Mouse (Mus musculus) neural tube, embryonic 14.5 days (tissue): ENCODE results near the gene Tsnaxip1. TPM values are rescaled to one million over a fixed set of nuclear protein-coding genes. Genes with fewer than 3 reads are reported as not detected.

Experiments used
- ATAC-seq: fragments of 200-750 bp; cut with Nextera tagmentation; 2 replicates; pipeline ENCODE4 v1.8.0; 2017; ENCODE audit warnings: low read depth, mild to moderate bottlenecking, moderate TSS enrichment, moderate library complexity
- H3K27ac ChIP-seq: fragments of 300-500 bp; sonication (generic); 2 replicates; pipeline ENCODE4 v1.5.1; 2014; ENCODE audit warnings: low read depth, mild to moderate bottlenecking, control low read depth, low read length, moderate library complexity, mixed read lengths
- H3K27me3 ChIP-seq: fragments of 300-500 bp; sonication (generic); 2 replicates; pipeline ENCODE4 v1.6.1; 2014; ENCODE audit warnings: low read length; ENCODE audit not compliant: control insufficient read depth, insufficient read depth
- H3K36me3 ChIP-seq: fragments of 300-500 bp; sonication (generic); 2 replicates; pipeline ENCODE4 v1.6.1; 2014; ENCODE audit warnings: low read length, mixed read lengths; ENCODE audit not compliant: control insufficient read depth, insufficient read depth
- H3K4me1 ChIP-seq: fragments of 300-500 bp; sonication (generic); 2 replicates; pipeline ENCODE4 v1.6.1; 2014; ENCODE audit warnings: low read length; ENCODE audit not compliant: control insufficient read depth, insufficient read depth
- H3K4me2 ChIP-seq: fragments of 300-500 bp; sonication (generic); 2 replicates; pipeline ENCODE4 v1.6.1; 2014; ENCODE audit warnings: mild to moderate bottlenecking, low read depth, low read length, control low read depth
- H3K4me3 ChIP-seq: fragments of 300-500 bp; sonication (generic); 2 replicates; pipeline ENCODE4 v1.5.1; 2014; ENCODE audit warnings: low read depth, low read length, control low read depth, mixed read lengths
- H3K9ac ChIP-seq: fragments of 300-500 bp; sonication (generic); replicated peaks from 2 replicates; pipeline ENCODE4 v1.6.1; 2014; ENCODE audit warnings: low read depth, mild to moderate bottlenecking, control low read depth, low read length, mixed read lengths
- H3K9me3 ChIP-seq: fragments of 300-500 bp; sonication (generic); 2 replicates; pipeline ENCODE4 v1.6.1; 2016; ENCODE audit warnings: low read length; ENCODE audit not compliant: control insufficient read depth
- WGBS: fragments of 180-500 bp; shearing (Covaris S2); extraction: QIAGEN DNeasy Blood & Tissue Kit; methylation state at CpG from one replicate; pipeline ENCODE4 v1.1.7; 2014; 5-methylcytosine and 5-hydroxymethylcytosine counted together
- polyA plus RNA-seq: library from polyadenylated mRNA; unstranded; fragments of >200 nt; fragmentation: Nextera tagmentation; extraction: Ambion mirVana; gene quantifications from 2 replicates; pipeline ENCODE4 v1.2.1, GENCODE M21; 2014

Tsnaxip1 gene
- polyA plus RNA-seq, 1 experiment from 2014 or later, result 0.28 TPM

DNA sequence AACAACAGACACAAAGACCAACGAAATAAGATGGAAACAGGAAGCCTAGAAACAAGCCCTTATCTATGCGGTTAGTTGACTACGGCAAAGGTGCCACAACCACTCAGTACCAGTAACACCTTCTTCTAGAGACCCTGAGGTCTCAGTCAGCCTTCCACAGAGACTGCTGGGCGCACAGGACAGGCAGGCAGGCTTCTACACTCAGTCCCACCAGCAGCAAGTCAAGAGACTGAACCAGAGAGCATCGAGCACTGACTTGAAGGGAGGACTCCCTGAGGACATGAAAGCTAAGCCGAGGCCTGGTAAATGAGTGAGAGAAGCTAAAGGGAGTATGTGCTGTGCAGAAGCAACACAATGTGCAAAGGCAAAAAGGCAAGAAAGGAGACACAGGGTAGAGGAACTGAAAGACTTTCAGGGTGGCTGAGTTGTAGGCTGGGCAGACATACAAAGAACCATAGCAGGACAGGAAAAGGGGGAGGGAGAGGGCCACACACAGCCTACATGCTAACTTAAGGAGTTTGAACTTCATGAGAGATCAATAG, 17.2 kb upstream of the Tsnaxip1 start:
- H3K4me3 ChIP-seq, result no peak overlapping the region
- H3K9me3 ChIP-seq, result no peaks in the 10 kb centered on the region
- H3K36me3 ChIP-seq, result no peaks in the 10 kb centered on the region
- ATAC-seq, result no peak
- H3K27ac ChIP-seq, result no peak overlapping the region
- H3K27me3 ChIP-seq, result no peaks in the 10 kb centered on the region
- no peak overlapping the region for H3K9ac ChIP-seq
- H3K4me1 ChIP-seq, result 0 out of 2 replicates have a peak, but pooled peaks cover 2% of the 10 kb centered on the region
- H3K4me2 ChIP-seq, result no peak overlapping the region
- 90% methylated on average over 6 of the region's 6 CpGs for WGBS

DNA sequence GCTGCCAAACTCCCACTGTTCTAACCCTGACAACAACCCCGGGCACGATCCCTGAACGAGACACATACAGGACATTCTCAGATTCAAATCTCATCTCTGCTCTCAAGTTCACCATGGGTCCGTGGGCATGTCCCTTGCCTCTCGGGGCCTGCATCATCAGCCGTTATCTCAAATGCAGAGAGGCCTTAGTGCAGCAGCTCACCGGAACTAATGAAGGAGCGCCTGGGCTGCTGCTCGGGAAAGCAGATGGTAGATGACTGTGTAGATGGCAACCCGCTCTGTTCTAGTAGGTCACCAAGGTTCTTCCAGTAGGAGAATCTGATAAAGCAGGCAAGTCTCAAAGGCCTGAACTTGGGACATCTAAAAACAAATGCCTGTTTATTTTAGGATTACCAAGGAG, 16.5 kb upstream of the Tsnaxip1 start:
- Histone ChIP-seq H3K9ac (no peak overlapping the region), H3K9me3 (no peaks in the 10 kb centered on the region), H3K4me2 (no peak overlapping the region), H3K4me3 (no peak overlapping the region), H3K36me3 (no peaks in the 10 kb centered on the region), H3K27me3 (no peaks in the 10 kb centered on the region), H3K4me1 (0 out of 2 replicates have a peak, but pooled peaks cover 2% of the 10 kb centered on the region), H3K27ac (no peak overlapping the region)
- 88% methylated on average over 10 of the region's 10 CpGs for WGBS
- ATAC-seq, result no peak

- H3K27me3 ChIP-seq, result no peaks in the 10 kb centered on the region
- no peak for ATAC-seq
- no peaks in the 10 kb centered on the region for H3K36me3 ChIP-seq
- H3K4me1 ChIP-seq, result 0 out of 2 replicates have a peak, but pooled peaks cover 2% of the 10 kb centered on the region
- no peak overlapping the region for H3K9ac ChIP-seq
- H3K9me3 ChIP-seq, result no peaks in the 10 kb centered on the region
- no peak overlapping the region for H3K4me3 ChIP-seq
- 85% methylated on average over 3 of the region's 3 CpGs for WGBS
- H3K4me2 ChIP-seq, result no peak overlapping the region
- H3K27ac ChIP-seq, result no peak overlapping the region
Observed at GRCm38 (mm10) chr8:105811543-105811942, 16.0 kb upstream of the Tsnaxip1 start.

- 90% methylated on average over 5 of the region's 5 CpGs for WGBS
- no peak overlapping the region for H3K27ac ChIP-seq
- no peak for ATAC-seq
- no peak overlapping the region for H3K4me3 ChIP-seq
- no peaks in the 10 kb centered on the region for H3K27me3 ChIP-seq
- no peaks in the 10 kb centered on the region for H3K9me3 ChIP-seq
- no peak overlapping the region for H3K4me2 ChIP-seq
- H3K9ac ChIP-seq, result no peak overlapping the region
- H3K4me1 ChIP-seq, result 0 out of 2 replicates have a peak, but pooled peaks cover 2% of the 10 kb centered on the region
- H3K36me3 ChIP-seq, result no peaks in the 10 kb centered on the region
Observed at GRCm38 (mm10) chr8:105812511-105812910, 15.0 kb upstream of the Tsnaxip1 start.

DNA sequence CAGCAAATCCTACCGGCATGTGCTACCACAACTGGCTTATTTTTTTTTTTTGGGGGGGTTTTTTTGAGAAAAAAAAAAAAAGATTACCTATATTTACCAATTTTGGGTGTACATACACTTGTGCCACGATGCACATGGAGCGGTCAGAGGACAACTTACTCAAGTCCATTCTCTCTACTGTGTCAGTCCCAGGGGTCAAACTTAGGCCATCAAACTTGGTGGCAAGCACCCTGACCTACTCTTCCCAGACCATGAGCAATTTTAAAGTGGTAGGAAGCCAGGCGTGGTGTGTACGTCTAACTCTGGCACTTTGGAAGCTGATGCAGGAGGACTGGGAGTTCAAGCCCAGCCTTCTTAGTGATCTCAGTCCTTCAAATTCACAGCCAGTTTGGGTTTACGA, 14.3 kb upstream of the Tsnaxip1 start:
- H3K36me3 ChIP-seq, result no peaks in the 10 kb centered on the region
- no peak for ATAC-seq
- no peak overlapping the region for H3K27ac ChIP-seq
- H3K9ac ChIP-seq, result no peak overlapping the region
- WGBS, result over 99% methylated on average over 6 of the region's 6 CpGs
- no peaks in the 10 kb centered on the region for H3K27me3 ChIP-seq
- no peaks in the 10 kb centered on the region for H3K4me1 ChIP-seq
- no peaks in the 10 kb centered on the region for H3K9me3 ChIP-seq
- no peak overlapping the region for H3K4me3 ChIP-seq
- no peak overlapping the region for H3K4me2 ChIP-seq

- Histone ChIP-seq H3K4me3 (no peak overlapping the region), H3K27ac (no peak overlapping the region), H3K36me3 (peaks cover 16% of the 10 kb centered on the region; the same call in 1 of the 2 replicates), H3K9ac (no peak overlapping the region), H3K4me1 (no peaks in the 10 kb centered on the region), H3K27me3 (no peaks in the 10 kb centered on the region), H3K9me3 (no peaks in the 10 kb centered on the region), H3K4me2 (no peak overlapping the region)
- ATAC-seq, result no peak
- 91% methylated on average over 3 of the region's 3 CpGs for WGBS
Observed at GRCm38 (mm10) chr8:105819659-105820058, 7.9 kb upstream of the Tsnaxip1 start.

DNA sequence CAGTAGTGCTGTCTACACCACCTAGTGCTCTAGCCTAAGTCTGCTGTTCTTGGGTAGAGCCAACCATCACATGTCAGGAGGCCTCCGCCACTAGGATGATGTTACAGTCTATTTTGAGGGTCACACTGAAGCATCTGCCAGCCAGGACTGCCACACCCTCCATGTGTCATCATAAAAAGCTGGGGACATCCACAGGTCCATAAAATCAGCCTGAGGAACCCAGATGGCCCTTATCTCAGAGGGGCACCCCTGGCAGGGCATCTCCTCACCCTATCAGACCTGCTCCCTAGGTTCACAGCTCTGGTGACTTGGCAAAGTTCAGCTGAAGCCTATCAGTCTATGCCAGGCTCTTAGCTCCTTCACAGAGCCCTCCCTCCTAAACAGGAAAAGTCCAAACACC, 6.6 kb upstream of the Tsnaxip1 start:
- Histone ChIP-seq H3K9ac (no peak overlapping the region), H3K4me1 (peaks cover 6% of the 10 kb centered on the region), H3K4me2 (no peak overlapping the region), H3K36me3 (peaks cover 17% of the 10 kb centered on the region; the same call in 1 of the 2 replicates), H3K27ac (no peak overlapping the region), H3K27me3 (no peaks in the 10 kb centered on the region), H3K4me3 (no peak overlapping the region), H3K9me3 (no peaks in the 10 kb centered on the region)
- no peak for ATAC-seq
- 100% methylated on average over 1 of the region's 1 CpGs for WGBS

GRCm38 (mm10) chr8:105825506-105825905, 2.0 kb upstream of the Tsnaxip1 start:
- Histone ChIP-seq H3K4me2 (peak overlapping the region; percentile 96), H3K36me3 (peaks cover 15% of the 10 kb centered on the region; the same call in 1 of the 2 replicates), H3K9ac (no peak overlapping the region), H3K27ac (no peak overlapping the region), H3K4me1 (peaks cover 10% of the 10 kb centered on the region), H3K4me3 (peak overlapping the region; percentile 98), H3K27me3 (no peaks in the 10 kb centered on the region; the same call in 1 of the 2 replicates), H3K9me3 (no peaks in the 10 kb centered on the region)
- WGBS, result 59% methylated on average over 4 of the region's 4 CpGs
- no peak for ATAC-seq

DNA sequence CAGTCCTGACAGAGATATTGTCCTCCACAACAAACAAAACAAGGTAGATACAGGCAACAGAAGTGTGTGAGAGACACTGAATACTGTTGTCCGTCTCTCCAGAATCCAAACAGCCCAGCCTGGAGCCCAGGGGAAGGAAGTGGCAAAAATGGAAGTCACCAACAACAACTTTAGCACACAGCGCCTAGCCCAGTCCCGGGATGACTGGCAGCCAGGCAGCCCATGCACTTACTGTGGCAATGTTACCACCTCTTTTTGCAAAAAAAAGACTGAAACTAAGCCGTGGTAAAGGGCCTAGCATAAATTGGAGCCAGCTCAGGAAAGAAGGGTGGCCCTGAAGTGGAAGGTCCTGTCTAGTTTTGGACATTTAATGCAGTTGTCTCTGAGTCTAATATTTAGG, 1.2 kb upstream of the Tsnaxip1 start:
- H3K4me2 ChIP-seq, result peak overlapping the region; percentile 96
- 7% methylated on average over 4 of the region's 4 CpGs for WGBS
- H3K9me3 ChIP-seq, result no peaks in the 10 kb centered on the region
- H3K9ac ChIP-seq, result peak overlapping the region; percentile 92
- peaks cover 10% of the 10 kb centered on the region for H3K4me1 ChIP-seq
- peak overlapping the region; percentile 98 for H3K4me3 ChIP-seq
- H3K27me3 ChIP-seq, result no peaks in the 10 kb centered on the region; the same call in 1 of the 2 replicates
- peak overlapping the region; percentile 71; the same call in 1 of the 2 replicates for H3K27ac ChIP-seq
- ATAC-seq, result no peak
- peaks cover 14% of the 10 kb centered on the region; the same call in 1 of the 2 replicates for H3K36me3 ChIP-seq
